Mouse (Mus musculus) hindbrain, embryonic 10.5 days (tissue): Measurements from ENCODE around the gene Zscan22. TPM values are rescaled to one million over a fixed set of nuclear protein-coding genes. Genes with fewer than 3 reads are reported as not detected.
A peak's percentile ranks its signal among the peaks of the same experiment; 100 is the strongest.
"Not testable (repeated sequence)": the region's sequence is repeated elsewhere in the genome, so short reads cannot be mapped to it uniquely, and the experiment has no call there.

Source experiments
- DNase-seq: peaks from one replicate; pipeline ENCODE4 v3.0.0-alpha.2; 2017; ENCODE audit warnings: low spot score
- H3K27ac ChIP-seq: fragments of 300-500 bp; sonication (generic); 2 replicates; pipeline ENCODE4 v1.5.1; 2016; ENCODE audit warnings: mild to moderate bottlenecking, moderate library complexity
- H3K27me3 ChIP-seq: fragments of 300-500 bp; sonication (generic); 2 replicates; pipeline ENCODE4 v1.6.1; 2016; ENCODE audit warnings: mild to moderate bottlenecking; ENCODE audit not compliant: poor library complexity, insufficient read depth, severe bottlenecking
- H3K36me3 ChIP-seq: fragments of 300-500 bp; sonication (generic); 2 replicates; pipeline ENCODE4 v1.6.1; 2016; ENCODE audit warnings: mild to moderate bottlenecking, moderate library complexity
- H3K4me1 ChIP-seq: fragments of 300-500 bp; sonication (generic); replicated peaks from 2 replicates; pipeline ENCODE4 v1.6.1; 2016; ENCODE audit warnings: mild to moderate bottlenecking
- H3K4me3 ChIP-seq: fragments of 300-500 bp; sonication (generic); 2 replicates; pipeline ENCODE4 v1.5.1; 2016; ENCODE audit warnings: mild to moderate bottlenecking, moderate library complexity
- H3K9me3 ChIP-seq: fragments of 300-500 bp; sonication (generic); 2 replicates; pipeline ENCODE4 v1.6.1; 2016; ENCODE audit warnings: mild to moderate bottlenecking, moderate library complexity
- WGBS: fragments of 180-500 bp; shearing (Covaris S2); methylation state at CpG from one replicate; pipeline ENCODE4 v1.1.7; 2016; 5-methylcytosine and 5-hydroxymethylcytosine counted together
- polyA plus RNA-seq: library from polyadenylated mRNA; unstranded; fragments of >200 nt; fragmentation: Nextera tagmentation; extraction: Ambion mirVana; gene quantifications from 2 replicates; pipeline ENCODE4 v1.2.1, GENCODE M21; 2016

The Zscan22 gene
- polyA plus RNA-seq: 14.8 and 18.4 TPM in 2 replicates

DNA sequence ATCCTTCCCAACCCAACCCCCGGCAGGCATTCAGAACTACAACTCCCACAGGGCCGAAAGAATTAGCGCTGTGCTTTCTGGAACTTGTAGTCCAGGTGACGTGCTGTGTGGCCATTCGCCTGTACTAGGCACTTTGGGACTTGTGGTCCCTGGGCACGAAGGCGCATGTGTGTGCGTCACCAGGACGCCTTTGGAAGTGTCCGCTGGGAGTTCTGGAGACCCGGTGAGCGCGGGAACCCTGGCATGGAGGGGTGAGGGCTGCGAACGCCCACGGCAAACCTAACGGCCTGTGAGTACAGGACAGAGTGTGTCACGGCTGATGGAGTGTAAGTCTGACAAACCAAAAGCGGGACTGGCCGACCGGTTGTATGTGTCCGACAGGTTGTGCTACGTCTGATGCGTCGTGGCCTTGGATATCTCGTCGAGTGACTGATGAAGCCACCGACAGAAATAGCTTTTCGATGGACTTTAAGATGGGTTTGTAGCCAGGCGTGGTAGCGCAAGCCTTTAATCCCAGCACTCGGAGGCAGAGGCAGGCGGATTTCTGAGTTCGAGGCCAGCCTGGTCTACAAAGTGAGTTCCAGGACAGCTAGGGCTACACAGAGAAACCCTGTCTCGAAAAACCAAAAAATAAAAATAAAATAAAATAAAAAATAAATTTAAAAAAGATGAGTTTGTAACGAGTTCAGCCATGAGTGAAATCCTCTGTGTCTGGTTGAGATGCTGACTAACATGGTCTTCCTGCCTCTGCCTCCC lies at the start of gene Zscan22:
Zscan22 (plus strand) TSS at position 161 of the 756 bp plus-strand sequence.
- no peaks in the 10 kb centered on the region for H3K9me3 ChIP-seq
- 8% methylated on average over 36 of the region's 36 CpGs for WGBS
- peak within 1 kb of the TSS; percentile 67 for H3K4me3 ChIP-seq
- H3K4me1 ChIP-seq: peaks cover 6% of the 10 kb centered on the region
- peak; percentile 92 for DNase-seq
- peak within 1 kb of the TSS; percentile 84 for H3K27ac ChIP-seq
- no peaks in the 10 kb centered on the region for H3K27me3 ChIP-seq
- H3K36me3 ChIP-seq: peaks cover 15% of the 10 kb centered on the region

DNA sequence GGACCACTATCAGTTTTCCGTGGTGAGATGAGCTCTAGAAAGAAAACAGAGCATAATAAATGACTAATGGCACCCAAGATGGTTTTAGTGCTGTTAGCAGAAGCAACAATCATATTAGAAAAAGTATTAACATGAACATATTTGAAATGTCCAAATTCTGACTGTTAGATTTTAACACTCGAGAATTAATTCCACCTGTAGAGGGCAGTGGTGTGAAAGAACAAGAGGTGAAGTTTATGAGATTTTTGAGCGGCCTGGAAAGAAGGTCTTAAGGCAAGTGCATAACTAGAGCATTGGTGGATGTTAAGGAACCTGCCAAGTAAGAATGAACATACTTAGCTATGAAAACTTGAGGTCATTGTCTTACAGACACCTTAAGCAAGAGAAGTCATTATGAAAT lies 23.3 kb upstream of the Zscan22 start:
- Histone ChIP-seq H3K36me3 (no peaks in the 10 kb centered on the region), H3K9me3 (peaks cover 10% of the 10 kb centered on the region), H3K4me3 (no peak overlapping the region), H3K27ac (no peak overlapping the region), H3K27me3 (no peaks in the 10 kb centered on the region), H3K4me1 (no peaks in the 10 kb centered on the region)
- no peak for DNase-seq
- 31% methylated on average over 3 of the region's 3 CpGs for WGBS

DNA sequence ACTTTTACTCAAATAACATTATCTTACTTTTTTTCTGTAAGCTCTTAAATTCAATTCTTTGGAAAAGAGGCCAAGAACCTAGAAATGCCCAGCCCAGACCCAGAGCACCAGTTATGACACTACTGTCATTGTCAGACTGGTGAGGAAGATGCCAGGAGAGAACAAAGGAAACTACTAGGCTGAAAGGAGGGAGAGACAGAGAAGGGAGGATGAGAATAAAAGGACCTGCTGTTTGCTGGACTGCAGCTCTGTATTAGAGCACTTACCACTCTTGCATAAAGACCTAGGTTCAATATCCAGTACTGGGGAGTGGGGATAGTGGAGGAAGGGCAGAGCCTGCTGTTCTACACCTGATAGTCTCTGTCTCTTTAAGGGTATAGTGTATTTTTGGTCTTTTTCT lies 17.6 kb upstream of the Zscan22 start:
- Histone ChIP-seq H3K27me3 (no peaks in the 10 kb centered on the region), H3K9me3 (no peaks in the 10 kb centered on the region), H3K4me3 (no peak overlapping the region), H3K27ac (no peak overlapping the region), H3K36me3 (peaks cover 15% of the 10 kb centered on the region), H3K4me1 (peaks cover 11% of the 10 kb centered on the region)
- no peak for DNase-seq

DNA sequence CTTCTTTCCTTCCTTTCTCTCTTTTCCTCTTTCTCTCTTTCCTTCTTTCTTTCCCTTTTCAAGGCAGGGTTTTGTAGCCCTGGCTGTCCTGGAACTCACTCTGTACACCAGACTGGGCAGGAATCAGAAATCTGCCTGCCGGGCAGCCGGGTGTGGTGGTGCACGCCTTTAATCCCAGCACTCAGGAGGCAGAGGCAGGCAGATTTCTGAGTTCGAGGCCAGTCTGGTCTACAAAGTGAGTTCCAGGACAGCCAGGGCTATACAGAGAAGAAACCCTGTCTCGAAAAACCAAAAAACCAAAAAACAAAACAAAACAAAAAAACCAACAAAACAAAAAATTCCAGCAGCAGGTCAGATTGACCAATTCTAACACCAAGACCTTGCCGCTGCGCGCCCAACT lies 17.1 kb upstream of the Zscan22 start:
- H3K27ac ChIP-seq: peak overlapping the region; percentile 88
- not testable (repeated sequence) for H3K27me3 ChIP-seq, DNase-seq, H3K9me3 ChIP-seq
- H3K4me1 ChIP-seq: peaks cover 11% of the 10 kb centered on the region
- peak overlapping the region; percentile 72 for H3K4me3 ChIP-seq
- WGBS: 45% methylated on average over 8 of the region's 8 CpGs
- peaks cover 20% of the 10 kb centered on the region for H3K36me3 ChIP-seq

DNA sequence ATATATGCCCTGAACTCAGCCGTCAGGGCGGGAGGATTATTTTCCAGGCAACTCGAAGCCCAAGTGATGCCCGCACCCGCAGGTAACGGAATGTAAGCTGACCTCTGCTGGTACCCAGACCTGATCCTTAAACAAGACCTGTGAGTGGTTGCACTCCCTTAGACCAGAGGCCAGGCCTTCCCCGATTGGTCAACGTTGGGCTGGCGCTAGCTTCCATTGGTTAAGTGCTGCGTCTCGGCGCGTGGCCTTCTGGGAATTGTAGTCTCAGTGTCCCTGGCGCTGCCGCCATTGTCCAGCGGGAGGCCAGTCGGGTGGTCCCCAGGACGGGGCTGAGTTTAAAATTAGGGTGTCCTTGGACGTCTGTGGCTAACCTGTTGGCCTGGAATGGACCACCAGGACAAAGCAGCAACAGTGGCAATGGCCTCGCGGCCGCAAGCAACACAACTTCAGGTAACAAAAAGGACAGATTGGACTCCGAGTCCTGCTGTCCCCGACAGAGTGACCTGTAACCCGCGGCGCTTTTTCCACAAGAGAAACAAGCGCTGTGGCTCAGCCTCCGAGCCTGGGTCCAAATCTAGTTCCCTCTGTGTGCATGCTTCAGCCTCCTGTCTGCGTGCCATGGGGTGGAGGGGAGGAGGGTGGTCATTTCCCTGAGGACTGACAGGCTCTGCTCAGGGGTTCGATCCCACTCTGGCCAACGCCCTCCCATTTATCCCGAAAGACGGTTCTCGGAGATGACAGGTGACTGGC lies 16.5 kb upstream of the Zscan22 start, which contains the start of gene Zfp128:
Zfp128 (plus strand) TSS at position 267 of the 750 bp plus-strand sequence.
- Histone ChIP-seq H3K36me3 (peaks cover 26% of the 10 kb centered on the region), H3K27ac (peak within 1 kb of the TSS; percentile 88), H3K9me3 (no peaks in the 10 kb centered on the region), H3K27me3 (no peaks in the 10 kb centered on the region), H3K4me1 (peaks cover 11% of the 10 kb centered on the region), H3K4me3 (peak within 1 kb of the TSS; percentile 72)
- DNase-seq: peak; percentile 95
- WGBS: 1% methylated on average over 35 of the region's 35 CpGs

DNA sequence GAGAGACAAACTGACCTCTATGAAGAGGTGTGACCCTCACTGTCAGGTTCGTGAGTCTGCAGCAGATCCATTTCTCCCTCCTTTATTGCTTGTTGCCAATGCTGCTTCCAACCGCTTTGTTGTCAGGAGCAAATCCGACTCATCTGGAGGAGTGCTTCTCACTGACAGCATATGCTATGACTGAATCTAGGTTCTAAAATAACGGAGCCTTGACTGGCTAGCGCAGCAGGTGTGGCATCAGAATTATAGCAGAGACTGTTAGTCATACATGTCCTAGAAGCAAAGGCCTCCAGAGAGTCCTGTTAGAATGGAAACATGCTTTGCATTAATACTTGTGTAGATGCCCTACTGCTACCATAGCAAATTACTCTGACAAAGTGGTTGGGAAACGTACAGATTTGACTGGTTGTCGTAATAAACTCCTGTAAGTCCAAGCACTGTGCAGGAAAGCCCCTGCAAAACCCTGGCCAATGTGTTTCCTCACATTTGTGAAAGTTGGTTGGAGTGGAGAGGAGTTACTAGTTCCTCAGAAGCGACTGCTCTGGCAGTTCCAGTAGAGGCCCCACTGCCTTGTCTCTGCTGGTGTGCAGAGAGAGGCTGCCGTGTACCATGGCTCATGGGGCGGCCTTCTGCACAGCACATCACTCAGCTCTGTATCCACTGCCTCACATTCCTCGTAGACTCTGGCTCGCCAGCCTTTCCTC lies 10.9 kb upstream of the Zscan22 start:
- H3K4me1 ChIP-seq: peaks cover 7% of the 10 kb centered on the region
- no peaks in the 10 kb centered on the region for H3K9me3 ChIP-seq
- WGBS: 91% methylated on average over 12 of the region's 12 CpGs
- no peak overlapping the region for H3K4me3 ChIP-seq
- DNase-seq: no peak
- H3K27me3 ChIP-seq: no peaks in the 10 kb centered on the region
- peaks cover 77% of the 10 kb centered on the region for H3K36me3 ChIP-seq
- no peak overlapping the region for H3K27ac ChIP-seq

DNA sequence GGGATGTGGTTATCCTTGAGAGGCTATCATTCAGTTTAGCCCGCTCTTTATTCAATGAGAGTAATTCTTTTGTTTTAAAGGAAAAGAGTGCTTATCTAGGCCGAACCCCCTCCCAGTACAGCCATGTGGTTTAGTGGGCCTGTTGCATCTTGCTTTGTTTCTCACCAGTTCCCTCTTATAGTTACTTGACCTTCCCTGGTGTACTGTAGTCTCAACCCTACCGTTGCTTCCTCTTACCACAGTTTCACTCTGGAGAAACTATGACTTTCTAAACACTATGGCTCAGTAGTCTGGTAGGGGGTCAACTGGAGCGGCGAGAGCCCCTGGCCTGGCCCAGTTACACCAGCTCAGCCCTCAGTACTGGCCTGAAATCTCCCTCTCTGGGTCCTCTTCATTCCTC lies 10.0 kb upstream of the Zscan22 start:
- 95% methylated on average over 5 of the region's 5 CpGs for WGBS
- Histone ChIP-seq H3K27me3 (no peaks in the 10 kb centered on the region), H3K9me3 (no peaks in the 10 kb centered on the region), H3K36me3 (peaks cover 85% of the 10 kb centered on the region), H3K4me1 (no peaks in the 10 kb centered on the region), H3K27ac (no peak overlapping the region), H3K4me3 (no peak overlapping the region)
- DNase-seq: no peak

DNA sequence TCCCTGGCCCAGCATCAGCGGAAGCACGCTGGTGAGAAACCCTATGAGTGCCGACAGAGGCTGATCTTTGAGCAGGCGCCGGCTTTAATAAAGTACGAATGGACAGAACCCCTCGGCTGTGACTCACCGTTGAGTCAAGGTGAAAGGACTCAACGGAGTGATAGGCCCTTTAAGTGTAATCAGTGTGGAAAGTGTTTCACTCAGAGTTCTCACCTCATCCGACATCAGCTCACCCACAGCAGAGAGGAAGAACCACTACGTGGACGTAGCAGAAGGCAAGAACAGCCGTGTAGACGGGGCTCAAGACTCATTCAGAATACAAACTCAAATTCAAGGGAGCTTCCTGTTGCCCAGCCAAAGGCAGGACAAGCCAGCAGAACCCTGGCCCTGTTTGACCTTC lies 6.7 kb upstream of the Zscan22 start:
- H3K36me3 ChIP-seq: peaks cover 60% of the 10 kb centered on the region
- 92% methylated on average over 14 of the region's 14 CpGs for WGBS
- H3K27me3 ChIP-seq: no peaks in the 10 kb centered on the region
- no peaks in the 10 kb centered on the region for H3K4me1 ChIP-seq
- H3K27ac ChIP-seq: no peak overlapping the region
- no peaks in the 10 kb centered on the region for H3K9me3 ChIP-seq
- DNase-seq: no peak
- H3K4me3 ChIP-seq: no peak overlapping the region

DNA sequence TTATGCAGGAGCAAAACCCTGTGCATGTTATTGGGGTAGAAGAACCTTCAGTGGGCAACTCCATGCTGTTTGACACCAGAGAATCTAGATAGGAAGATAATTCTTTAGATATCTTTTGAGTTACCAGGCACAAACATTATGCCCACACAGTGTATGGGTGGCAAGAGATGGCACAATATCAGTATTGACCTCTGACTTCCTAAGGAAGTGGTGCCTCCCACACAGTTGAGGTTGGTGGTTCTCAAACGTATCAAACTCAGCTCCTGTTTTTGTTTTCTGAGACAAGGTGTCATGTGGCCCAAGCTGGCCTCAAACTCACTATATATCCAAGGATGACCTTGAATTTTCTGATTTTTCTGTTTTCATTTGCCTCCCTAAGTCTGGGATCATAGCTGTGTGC lies 6.3 kb upstream of the Zscan22 start:
- no peaks in the 10 kb centered on the region for H3K4me1 ChIP-seq
- no peaks in the 10 kb centered on the region for H3K9me3 ChIP-seq
- H3K27me3 ChIP-seq: no peaks in the 10 kb centered on the region
- no peak overlapping the region for H3K4me3 ChIP-seq
- no peak overlapping the region for H3K27ac ChIP-seq
- 83% methylated on average over 1 of the region's 1 CpGs for WGBS
- DNase-seq: no peak
- peaks cover 56% of the 10 kb centered on the region for H3K36me3 ChIP-seq

DNA sequence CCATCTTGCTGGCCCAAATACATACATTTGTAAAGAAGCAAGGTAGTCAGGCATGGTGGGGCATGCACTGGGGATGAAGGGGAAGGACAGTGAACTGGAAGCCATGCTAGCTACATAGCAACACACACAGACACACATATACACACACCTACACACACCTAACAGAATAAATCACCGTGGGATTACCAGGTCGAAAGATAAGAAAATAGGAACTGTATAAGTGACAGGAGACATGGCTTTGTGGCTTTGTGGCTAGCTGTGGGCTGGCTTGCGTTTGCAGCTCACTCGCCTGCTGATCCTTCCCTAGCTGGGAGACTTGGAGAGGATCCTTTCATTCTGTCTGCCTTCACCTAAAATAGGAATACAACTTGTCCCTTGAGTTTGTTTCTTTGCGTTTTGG lies 3.9 kb downstream of the Zscan22 start:
- WGBS: 93% methylated on average over 5 of the region's 5 CpGs
- Histone ChIP-seq H3K27me3 (no peaks in the 10 kb centered on the region), H3K9me3 (no peaks in the 10 kb centered on the region), H3K27ac (no peak overlapping the region), H3K4me1 (peaks cover 6% of the 10 kb centered on the region), H3K36me3 (peaks cover 52% of the 10 kb centered on the region), H3K4me3 (no peak overlapping the region)
- DNase-seq: no peak

DNA sequence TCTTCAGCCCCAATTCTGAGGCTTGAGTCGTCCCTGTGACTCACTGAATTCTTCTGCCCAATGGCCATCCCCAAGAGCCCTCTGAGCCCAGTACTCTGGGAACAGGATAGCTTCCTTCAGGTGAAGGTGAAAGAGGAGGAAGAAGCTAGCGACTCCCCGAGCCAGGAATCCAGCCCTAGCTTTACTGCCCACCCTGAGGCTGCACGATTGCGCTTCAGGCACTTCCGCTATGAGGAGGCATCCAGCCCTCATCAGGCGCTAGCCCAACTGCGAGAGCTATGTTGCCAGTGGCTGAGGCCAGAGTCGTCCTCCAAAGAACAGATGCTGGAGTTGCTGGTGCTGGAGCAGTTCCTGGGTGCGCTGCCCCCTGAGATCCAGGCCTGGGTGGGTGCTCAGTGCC lies 6.0 kb downstream of the Zscan22 start:
- Histone ChIP-seq H3K27me3 (no peaks in the 10 kb centered on the region), H3K27ac (no peak overlapping the region), H3K9me3 (no peaks in the 10 kb centered on the region), H3K36me3 (peaks cover 73% of the 10 kb centered on the region), H3K4me3 (no peak overlapping the region), H3K4me1 (peaks cover 2% of the 10 kb centered on the region)
- DNase-seq: no peak
- WGBS: 65% methylated on average over 10 of the region's 10 CpGs

DNA sequence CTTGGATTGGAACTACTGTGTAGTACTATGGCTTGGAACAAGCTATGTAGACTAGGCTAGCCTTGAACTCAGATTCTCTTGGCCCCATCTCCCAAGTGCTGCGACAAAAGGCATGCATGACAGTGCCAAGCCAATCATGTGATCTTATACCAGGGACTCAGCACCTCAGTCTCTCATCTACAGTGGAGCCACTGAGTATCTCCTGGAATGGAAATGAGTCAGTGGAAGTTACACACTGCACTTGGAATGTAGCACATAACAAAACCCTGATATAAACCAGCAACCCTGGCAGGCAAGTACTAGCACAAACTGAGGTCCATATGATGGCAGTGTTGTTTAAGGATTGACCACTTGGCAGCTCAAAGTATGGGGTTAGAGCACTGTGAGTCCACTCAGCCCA lies 7.5 kb downstream of the Zscan22 start:
- H3K27ac ChIP-seq: no peak overlapping the region
- no peaks in the 10 kb centered on the region for H3K9me3 ChIP-seq
- H3K4me1 ChIP-seq: peaks cover 7% of the 10 kb centered on the region; the same call in 1 of the 2 replicates
- H3K27me3 ChIP-seq: no peaks in the 10 kb centered on the region
- H3K36me3 ChIP-seq: peaks cover 82% of the 10 kb centered on the region
- 95% methylated on average over 1 of the region's 1 CpGs for WGBS
- no peak for DNase-seq
- H3K4me3 ChIP-seq: no peak overlapping the region
